Mouse (Mus musculus) liver, adult 2 months (tissue): ENCODE results near the gene Thg1l.

Source experiments
- CTCF ChIP-seq: fragments of 200-500 bp; IDR thresholded peaks from 2 replicates; pipeline ENCODE4 v1.5.1; 2011; ENCODE audit warnings: low read depth, low read length, control low read depth
- POLR2A ChIP-seq: fragments of 200-500 bp; IDR thresholded peaks from 2 replicates; pipeline ENCODE4 v1.6.1; 2011; ENCODE audit warnings: low read length, control low read depth; ENCODE audit not compliant: insufficient read depth; ENCODE audit errors: extremely low read depth

DNA sequence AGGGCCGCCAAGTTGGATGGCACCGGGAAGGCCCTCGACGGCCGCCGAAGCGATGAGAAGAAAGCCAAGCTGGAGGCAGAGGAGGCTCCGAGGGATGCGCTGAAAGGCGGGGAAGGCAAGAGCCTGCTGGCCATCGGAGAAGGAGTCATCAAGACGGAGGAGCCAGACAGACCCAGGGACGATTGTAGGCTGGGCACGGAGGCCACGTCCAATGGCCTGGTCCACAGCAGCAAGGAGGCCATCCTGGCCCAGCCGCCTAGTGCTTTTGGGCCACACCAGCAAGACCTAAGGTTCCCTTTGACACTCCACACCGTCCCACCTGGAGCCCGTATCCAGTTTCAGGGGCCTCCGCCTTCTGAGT lies 25.6 kb upstream of the Thg1l start:
- TF ChIP-seq POLR2A (no peak), CTCF (no peak)
